Mouse (Mus musculus) midbrain, embryonic 14.5 days (tissue): ENCODE results near the gene Ublcp1. TPM values are rescaled to one million over a fixed set of nuclear protein-coding genes. Genes with fewer than 3 reads are reported as not detected.
A peak's percentile ranks its signal among the peaks of the same experiment; 100 is the strongest.
"Not testable (repeated sequence)": the region's sequence is repeated elsewhere in the genome, so short reads cannot be mapped to it uniquely, and the experiment has no call there.

Source experiments
- ATAC-seq: fragments of 200-750 bp; cut with Nextera tagmentation; 2 replicates; pipeline ENCODE4 v1.8.0; 2017; ENCODE audit warnings: moderate number of reproducible peaks, moderate library complexity; ENCODE audit not compliant: low FRiP score, low TSS enrichment
- DNase-seq: peaks from one replicate; pipeline ENCODE4 v3.0.0-alpha.2; 2015
- H3K27ac ChIP-seq: fragments of 300-500 bp; sonication (generic); replicated peaks from 2 replicates; pipeline ENCODE4 v1.5.1; 2014; ENCODE audit warnings: mild to moderate bottlenecking, low read depth, low read length, moderate library complexity
- H3K27me3 ChIP-seq: fragments of 300-500 bp; sonication (generic); 2 replicates; pipeline ENCODE4 v1.6.1; 2014; ENCODE audit warnings: low read length, control low read depth, mixed read lengths; ENCODE audit not compliant: control insufficient read depth, insufficient read depth
- H3K36me3 ChIP-seq: fragments of 300-500 bp; sonication (generic); 2 replicates; pipeline ENCODE4 v1.6.1; 2014; ENCODE audit warnings: low read length, control low read depth; ENCODE audit not compliant: control insufficient read depth, insufficient read depth
- H3K4me1 ChIP-seq: fragments of 300-500 bp; sonication (generic); 2 replicates; pipeline ENCODE4 v1.6.1; 2014; ENCODE audit warnings: mild to moderate bottlenecking, antibody characterized with exemption, low read length, control low read depth; ENCODE audit not compliant: control insufficient read depth, insufficient read depth
- H3K4me2 ChIP-seq: fragments of 300-500 bp; sonication (generic); 2 replicates; pipeline ENCODE4 v1.6.1; 2014; ENCODE audit warnings: mild to moderate bottlenecking, low read length, moderate library complexity
- H3K4me3 ChIP-seq: fragments of 300-500 bp; sonication (generic); replicated peaks from 2 replicates; pipeline ENCODE4 v1.5.1; 2014; ENCODE audit warnings: low read depth, low read length
- H3K9ac ChIP-seq: fragments of 300-500 bp; sonication (generic); replicated peaks from 2 replicates; pipeline ENCODE4 v1.6.1; 2014; ENCODE audit warnings: mild to moderate bottlenecking, low read length, moderate library complexity
- H3K9me3 ChIP-seq: fragments of 300-500 bp; sonication (generic); 2 replicates; pipeline ENCODE4 v1.6.1; 2016; ENCODE audit warnings: low read length, control low read depth, mixed read lengths; ENCODE audit not compliant: control insufficient read depth
- WGBS: fragments of 180-500 bp; shearing (Covaris S2); extraction: QIAGEN DNeasy Blood & Tissue Kit; methylation state at CpG from one replicate; pipeline ENCODE4 v1.1.7; 2014; 5-methylcytosine and 5-hydroxymethylcytosine counted together
- polyA plus RNA-seq: library from polyadenylated mRNA; unstranded; fragments of >200 nt; fragmentation: Nextera tagmentation; extraction: Ambion mirVana; gene quantifications from 2 replicates; pipeline ENCODE4 v1.2.1, GENCODE M21; 2014

The Ublcp1 gene
- polyA plus RNA-seq, 1 experiment from 2014 or later, result 72.8 TPM

DNA sequence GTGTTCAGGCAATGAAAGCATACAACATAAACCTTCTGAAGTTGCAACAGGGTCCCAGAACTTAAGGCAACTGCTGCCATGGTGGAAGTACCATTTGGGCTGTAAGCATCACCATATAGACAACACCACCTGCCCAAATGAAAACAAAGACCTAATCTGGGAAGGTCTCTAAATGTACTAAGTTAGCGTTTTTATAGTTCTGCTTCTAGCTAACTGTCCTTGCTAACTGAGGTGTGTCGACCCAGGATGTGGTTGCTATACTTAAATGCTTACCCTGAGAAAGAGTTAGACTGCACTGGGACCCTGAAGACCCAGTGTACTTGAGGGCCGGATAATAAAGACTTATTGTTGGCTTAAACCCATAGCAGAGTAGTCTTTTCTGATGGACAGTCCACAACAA, 5.2 kb upstream of the Ublcp1 start:
- WGBS, result 75% methylated on average over 3 of the region's 3 CpGs
- DNase-seq, result no peak

DNA sequence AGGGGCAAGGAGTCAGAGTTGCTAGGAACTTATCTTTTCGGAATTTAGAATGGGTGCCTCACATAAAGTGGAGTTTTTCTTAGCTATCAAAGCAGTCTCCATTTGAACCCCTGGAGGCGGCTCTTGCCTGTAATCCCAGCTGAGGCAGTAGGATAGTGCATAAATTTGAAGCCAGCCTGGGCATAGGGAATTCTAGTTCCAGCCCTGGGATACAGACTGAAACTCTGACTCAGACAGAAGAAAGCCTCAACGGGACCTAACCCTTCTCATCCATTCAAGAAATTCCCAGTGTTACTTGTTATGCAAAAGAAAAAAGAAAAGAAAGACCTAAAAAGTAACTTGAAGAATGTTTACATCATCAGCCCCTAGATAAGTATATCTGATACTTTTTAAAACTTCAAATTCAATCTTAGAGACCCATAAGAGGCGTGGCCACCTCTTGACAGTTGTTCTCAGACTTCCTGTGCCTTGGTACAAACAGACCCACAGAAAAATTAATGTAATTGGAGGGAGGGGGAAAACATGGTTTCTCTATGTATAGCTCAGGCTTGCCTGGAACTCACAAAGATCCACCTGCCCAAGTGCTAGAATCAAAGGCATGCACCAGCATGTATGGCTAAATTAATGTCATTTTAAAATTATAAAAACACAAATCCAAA, 1.2 kb upstream of the Ublcp1 start:
- H3K27ac ChIP-seq, result peak overlapping the region; percentile 84; the same call in 1 of the 2 replicates
- peak overlapping the region; percentile 96 for H3K4me3 ChIP-seq
- H3K9me3 ChIP-seq, result no peaks in the 10 kb centered on the region
- H3K9ac ChIP-seq, result peak overlapping the region; percentile 94
- no peaks in the 10 kb centered on the region for H3K27me3 ChIP-seq
- H3K4me2 ChIP-seq, result peak overlapping the region; percentile 94
- H3K36me3 ChIP-seq, result no peaks in the 10 kb centered on the region
- peaks cover 12% of the 10 kb centered on the region; the same call in 1 of the 2 replicates for H3K4me1 ChIP-seq
- DNase-seq (peak; percentile 21), ATAC-seq (no peak)
- WGBS, result 19% methylated on average over 4 of the region's 4 CpGs

More for the DNA sequence above, 5.2 kb upstream of the Ublcp1 start:
- no peak for ATAC-seq
- no peaks in the 10 kb centered on the region for H3K9me3 ChIP-seq
- H3K9ac ChIP-seq, result no peak overlapping the region
- H3K4me1 ChIP-seq, result peaks cover 8% of the 10 kb centered on the region; the same call in 1 of the 2 replicates
- no peak overlapping the region for H3K4me3 ChIP-seq
- no peaks in the 10 kb centered on the region for H3K36me3 ChIP-seq
- H3K4me2 ChIP-seq, result no peak overlapping the region
- no peak overlapping the region for H3K27ac ChIP-seq
- H3K27me3 ChIP-seq, result no peaks in the 10 kb centered on the region

- Histone ChIP-seq H3K4me3 (peak overlapping the region; percentile 96), H3K9ac (peak overlapping the region; percentile 94), H3K36me3 (peaks cover 7% of the 10 kb centered on the region), H3K4me1 (peaks cover 12% of the 10 kb centered on the region; the same call in 1 of the 2 replicates), H3K27ac (peak overlapping the region; percentile 84), H3K4me2 (peak overlapping the region; percentile 94), H3K9me3 (no peaks in the 10 kb centered on the region), H3K27me3 (no peaks in the 10 kb centered on the region)
- DNase-seq (peak; percentile 55), ATAC-seq (peak; percentile 82)
- 1% methylated on average over 59 of the region's 59 CpGs for WGBS
Measured at GRCm38 (mm10) chr11:44469646-44470431, 459 bp downstream of the Ublcp1 start.

GRCm38 (mm10) chr11:44468306-44468790, 1.9 kb downstream of the Ublcp1 start:
- no peak overlapping the region for H3K4me2 ChIP-seq
- H3K9me3 ChIP-seq, result no peaks in the 10 kb centered on the region
- WGBS, result 94% methylated on average over 10 of the region's 10 CpGs
- H3K4me1 ChIP-seq, result peaks cover 12% of the 10 kb centered on the region; the same call in 1 of the 2 replicates
- DNase-seq, result no peak
- no peak overlapping the region for H3K9ac ChIP-seq
- H3K36me3 ChIP-seq, result peaks cover 18% of the 10 kb centered on the region
- no peak for ATAC-seq
- H3K4me3 ChIP-seq, result no peak overlapping the region
- no peak overlapping the region for H3K27ac ChIP-seq
- no peaks in the 10 kb centered on the region for H3K27me3 ChIP-seq

DNA sequence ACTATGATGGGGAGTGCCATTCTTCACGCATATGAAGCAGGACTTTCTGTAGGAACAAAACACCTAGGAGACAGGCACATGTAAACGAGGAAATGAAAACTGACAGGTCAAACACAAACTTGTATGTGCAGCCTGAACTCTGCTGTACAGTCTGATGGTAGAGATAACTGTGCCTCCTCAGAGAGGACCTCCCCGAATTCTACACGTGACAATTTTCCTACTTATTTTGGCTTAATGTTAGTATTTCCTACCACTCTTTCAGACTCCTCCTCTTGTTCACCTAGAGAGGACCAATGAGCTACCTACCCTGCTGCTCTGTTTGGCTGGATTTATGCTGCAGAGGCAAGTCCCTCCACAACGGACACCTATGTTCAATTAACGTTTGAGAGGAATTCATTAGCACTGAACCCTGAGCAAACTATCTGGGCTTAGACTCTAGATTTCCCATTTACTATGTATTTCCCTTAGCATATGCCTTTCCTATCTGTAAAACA, 3.3 kb downstream of the Ublcp1 start:
- DNase-seq (no peak), ATAC-seq (no peak)
- Histone ChIP-seq H3K27ac (no peak overlapping the region), H3K4me1 (peaks cover 12% of the 10 kb centered on the region; the same call in 1 of the 2 replicates), H3K27me3 (no peaks in the 10 kb centered on the region), H3K9me3 (no peaks in the 10 kb centered on the region), H3K36me3 (peaks cover 18% of the 10 kb centered on the region), H3K4me3 (no peak overlapping the region), H3K9ac (no peak overlapping the region), H3K4me2 (no peak overlapping the region)
- 89% methylated on average over 6 of the region's 6 CpGs for WGBS

DNA sequence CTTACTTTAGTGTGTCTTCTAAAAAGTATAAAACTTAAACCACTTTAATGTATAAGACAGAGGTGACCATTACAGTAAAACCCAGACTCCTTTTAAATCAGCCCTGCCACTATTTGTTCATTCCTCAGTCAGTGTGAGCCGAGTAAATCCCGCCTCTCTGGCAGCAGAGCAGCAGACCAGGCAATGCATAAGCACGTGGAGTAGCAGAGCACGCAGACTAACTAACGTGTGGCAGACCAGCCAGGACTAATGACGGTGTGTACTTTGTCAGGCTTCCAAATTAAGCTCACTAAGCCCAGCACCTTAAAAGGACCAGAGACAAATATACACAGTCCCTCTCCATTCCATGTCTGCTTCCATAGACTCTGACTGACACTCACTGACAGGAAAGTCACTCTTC, 8.8 kb downstream of the Ublcp1 start:
- Histone ChIP-seq H3K9ac (no peak overlapping the region), H3K9me3 (no peaks in the 10 kb centered on the region), H3K4me3 (no peak overlapping the region), H3K27me3 (no peaks in the 10 kb centered on the region), H3K4me2 (no peak overlapping the region), H3K27ac (no peak overlapping the region), H3K4me1 (no peaks in the 10 kb centered on the region), H3K36me3 (peaks cover 63% of the 10 kb centered on the region)
- DNase-seq, result no peak
- 88% methylated on average over 6 of the region's 6 CpGs for WGBS
- no peak for ATAC-seq

- DNase-seq, result peak; percentile 88
- no peak overlapping the region for H3K27ac ChIP-seq
- 73% methylated on average over 2 of the region's 2 CpGs for WGBS
Measured at GRCm38 (mm10) chr11:44453423-44453822, 16.9 kb downstream of the Ublcp1 start.

GRCm38 (mm10) chr11:44452016-44452415, 18.3 kb downstream of the Ublcp1 start:
- not testable (repeated sequence) for H3K9ac ChIP-seq, H3K4me1 ChIP-seq, H3K9me3 ChIP-seq, H3K27me3 ChIP-seq, ATAC-seq, DNase-seq, H3K4me3 ChIP-seq, H3K27ac ChIP-seq, H3K4me2 ChIP-seq
- WGBS, result 95% methylated on average over 5 of the region's 5 CpGs
- peaks cover 26% of the 10 kb centered on the region for H3K36me3 ChIP-seq

More at GRCm38 (mm10) chr11:44453423-44453822, 16.9 kb downstream of the Ublcp1 start:
- Histone ChIP-seq H3K9me3 (no peaks in the 10 kb centered on the region), H3K9ac (no peak overlapping the region), H3K27me3 (no peaks in the 10 kb centered on the region), H3K4me1 (no peaks in the 10 kb centered on the region), H3K4me3 (no peak overlapping the region), H3K4me2 (no peak overlapping the region), H3K36me3 (peaks cover 34% of the 10 kb centered on the region)
- no peak for ATAC-seq
